Mouse (Mus musculus) heart, postnatal 0 days (tissue): ENCODE measurements around the gene Prdm13.

Experiments used
- CTCF ChIP-seq: IDR thresholded peaks from 2 replicates; pipeline ENCODE4 v1.5.1; 2016; ENCODE audit warnings: antibody characterized with exemption, control low read depth, low read depth
- EP300 ChIP-seq: IDR thresholded peaks from 2 replicates; pipeline ENCODE4 v1.6.1; 2016; ENCODE audit warnings: antibody characterized with exemption, low read depth

DNA sequence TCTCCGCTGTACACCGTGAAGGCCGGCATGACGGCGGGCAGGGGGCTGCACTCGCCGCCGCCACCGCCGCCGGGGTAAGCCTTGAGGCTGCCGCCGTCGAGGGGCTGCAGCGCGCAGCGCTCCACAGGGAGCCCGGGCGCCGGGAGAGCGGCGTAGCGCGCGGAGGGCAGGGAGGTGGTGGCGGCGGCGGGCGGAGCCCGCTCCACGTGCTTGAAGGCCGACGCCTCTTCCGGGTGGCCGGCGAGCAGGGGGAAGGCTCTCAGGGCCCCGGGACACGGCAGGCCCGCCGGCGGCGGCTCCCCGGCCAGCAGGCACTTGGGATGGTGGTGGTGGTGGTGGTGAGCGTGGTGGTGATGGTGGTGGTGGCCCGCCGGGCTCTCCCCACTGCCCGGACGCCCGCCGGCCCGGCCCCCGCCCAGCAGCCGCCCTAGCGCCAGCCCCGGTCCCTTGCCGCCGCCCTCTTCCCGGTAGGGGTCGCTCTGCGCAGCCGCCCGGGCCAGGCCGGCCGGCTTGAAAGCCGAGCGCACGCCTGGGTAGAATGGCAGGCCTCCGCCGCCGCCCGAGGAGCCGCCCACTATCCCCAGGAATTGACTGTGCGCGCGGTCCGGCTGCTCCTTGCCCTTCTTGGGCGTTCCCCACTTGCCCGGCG lies 6.7 kb downstream of the Prdm13 start:
- TF ChIP-seq EP300 (no peak), CTCF (no peak)
